Mouse (Mus musculus) liver, adult (tissue): ENCODE results near the gene Nucb2.

Experiments used
- GATA4 ChIP-seq: IDR thresholded peaks from 2 replicates; pipeline ENCODE4 v1.6.1; 2014; ENCODE audit warnings: mild to moderate bottlenecking, low read length; ENCODE audit not compliant: insufficient replicate concordance

Gene Nucb2

DNA sequence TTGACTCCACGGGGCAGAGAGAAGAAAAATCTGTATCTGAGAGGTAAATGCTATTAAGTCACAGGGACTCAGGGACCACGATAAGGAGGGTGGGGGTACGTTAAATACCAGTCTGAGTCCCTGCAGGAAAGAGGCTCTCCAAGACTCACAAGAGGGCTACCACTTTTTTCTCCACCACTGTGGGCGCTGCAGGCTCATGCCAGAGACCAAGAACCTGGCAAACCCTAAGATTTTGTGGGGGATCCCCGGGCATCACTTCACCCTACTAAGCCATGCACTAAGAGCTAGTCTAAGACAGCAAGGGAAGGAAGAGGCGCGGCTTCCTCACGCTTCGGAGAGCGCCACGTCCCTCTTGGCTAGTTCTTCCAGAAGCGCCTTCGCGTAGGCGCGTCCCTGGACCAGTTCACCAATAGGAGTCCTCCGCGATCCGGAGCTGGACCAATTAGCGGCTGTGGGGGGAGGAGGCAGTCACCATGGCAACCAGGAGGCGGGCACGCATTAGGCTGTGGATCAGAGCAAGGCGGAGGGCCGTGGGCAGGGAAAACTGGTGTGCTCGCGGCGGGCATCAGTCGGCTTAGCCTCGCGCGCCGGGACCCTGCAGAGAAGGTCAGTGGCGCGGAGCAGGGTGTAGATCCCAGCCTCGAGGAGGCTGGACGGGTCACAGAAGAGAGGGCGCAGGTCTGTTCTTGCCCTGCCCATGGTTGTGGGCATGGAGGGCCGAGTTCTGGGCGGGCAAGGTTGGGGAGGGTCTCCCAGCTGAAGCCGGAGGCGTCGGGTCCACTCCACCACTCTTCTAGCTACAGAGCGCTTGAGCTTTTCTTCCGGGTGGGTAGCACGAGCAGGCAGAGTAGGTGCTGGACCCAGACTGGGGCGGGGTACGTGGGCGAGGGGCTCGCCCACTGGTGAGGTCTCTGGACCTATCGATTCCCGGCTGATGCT, at the start of gene Nucb2:
Gene Nucb2 (plus strand): TSS at position 491 of the 939 bp plus-strand sequence.
- TF ChIP-seq GATA4, result peak; percentile 18; the same call in 1 of the 2 replicates

DNA sequence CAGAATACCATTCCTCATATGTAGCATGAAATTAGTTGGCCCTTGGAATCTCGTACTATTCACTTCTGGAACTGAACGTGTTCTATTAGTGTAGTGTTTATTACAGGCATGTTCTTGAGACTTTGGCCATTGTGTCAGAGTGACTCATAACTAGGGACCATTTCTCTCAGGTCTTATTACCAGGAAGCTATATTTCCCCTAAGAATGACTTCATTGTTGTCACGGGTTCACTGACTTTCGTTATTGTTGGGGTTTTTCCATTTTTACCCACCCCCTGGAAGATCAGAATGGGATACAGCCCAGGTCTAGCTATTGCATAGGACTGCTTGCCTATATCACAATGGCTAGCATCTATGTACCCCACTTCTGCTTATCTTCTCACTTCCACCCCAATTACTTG, 47.2 kb upstream of the Nucb2 start:
- no peak for TF ChIP-seq GATA4

DNA sequence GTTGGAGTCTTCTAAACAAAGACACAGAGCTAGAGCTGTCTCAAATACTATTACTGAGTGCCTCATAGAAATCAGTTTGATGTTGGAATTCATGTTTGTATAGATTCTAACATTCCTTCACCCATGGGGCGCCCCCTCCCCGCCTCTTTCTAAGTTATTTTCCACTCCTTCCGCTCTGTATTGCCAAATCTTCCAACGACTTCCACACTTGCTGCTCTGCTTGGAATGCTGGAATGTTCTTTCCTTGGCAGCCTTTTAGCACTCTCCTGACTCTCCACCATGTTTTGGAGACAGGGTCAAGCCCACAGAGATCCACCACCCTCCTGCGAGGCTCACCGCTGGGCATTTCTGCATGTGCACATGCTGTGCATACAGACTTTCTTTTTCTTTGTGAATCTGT, 46.8 kb upstream of the Nucb2 start:
- no peak for TF ChIP-seq GATA4

DNA sequence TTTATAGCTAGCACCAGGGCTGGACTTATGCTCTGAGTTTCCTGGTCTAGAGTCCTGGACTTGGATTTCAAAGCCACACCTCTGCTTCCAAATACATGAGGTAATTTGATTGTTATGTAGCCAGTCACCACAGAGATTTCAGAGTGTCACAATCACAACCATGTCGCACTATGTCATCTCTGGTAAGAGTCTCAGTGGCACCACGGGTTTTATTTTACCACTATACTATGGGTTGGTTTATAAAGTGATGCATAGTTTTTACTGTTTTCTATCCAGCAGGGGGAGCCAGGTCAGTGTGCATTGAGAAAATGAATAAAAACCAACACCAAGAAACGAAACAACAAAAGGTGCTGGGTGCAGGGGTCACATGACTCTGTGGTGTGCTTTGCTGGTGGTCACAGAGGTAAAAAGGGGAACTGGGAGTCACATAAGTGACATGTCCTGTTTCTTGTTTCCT, 45.2 kb upstream of the Nucb2 start:
- no peak for TF ChIP-seq GATA4

DNA sequence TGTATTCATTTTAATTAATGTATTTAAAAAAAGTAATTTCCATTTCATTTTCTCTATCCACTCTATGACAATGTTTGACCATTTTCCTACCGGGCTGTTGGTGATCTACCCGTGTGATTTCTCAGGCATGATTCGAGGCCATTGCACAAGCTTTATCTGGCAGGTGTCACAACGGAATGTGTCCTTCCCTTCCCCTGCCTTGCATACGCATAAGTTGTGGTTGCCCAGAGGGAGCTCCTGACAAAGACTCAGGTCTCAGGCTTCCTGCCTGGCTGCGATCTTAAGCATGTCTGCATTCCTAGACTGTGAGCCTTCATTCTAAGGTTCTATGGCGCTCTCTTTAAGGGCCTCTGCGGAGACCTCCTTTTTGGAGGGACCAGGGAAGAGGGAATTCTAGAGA, 42.1 kb upstream of the Nucb2 start:
- no peak for TF ChIP-seq GATA4

DNA sequence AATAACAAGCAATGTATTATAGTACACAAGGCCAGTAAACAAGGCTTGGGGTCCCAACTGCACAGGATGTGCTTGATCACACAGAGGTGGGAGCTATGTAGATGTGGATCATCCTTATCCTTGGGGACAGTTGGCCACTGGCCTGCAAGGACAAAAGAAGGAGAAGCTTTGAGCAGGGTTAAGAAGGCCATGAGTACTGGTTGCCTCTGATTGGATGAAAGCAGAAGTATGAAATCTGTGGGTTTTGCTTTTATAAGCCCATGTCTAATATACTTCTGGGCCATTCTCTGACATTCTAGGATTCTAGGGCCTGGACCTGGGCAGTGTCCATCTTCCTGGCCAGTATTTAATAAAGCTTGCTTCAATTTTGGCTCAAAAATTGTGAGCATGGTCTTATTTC, 28.3 kb upstream of the Nucb2 start:
- TF ChIP-seq GATA4, result no peak

DNA sequence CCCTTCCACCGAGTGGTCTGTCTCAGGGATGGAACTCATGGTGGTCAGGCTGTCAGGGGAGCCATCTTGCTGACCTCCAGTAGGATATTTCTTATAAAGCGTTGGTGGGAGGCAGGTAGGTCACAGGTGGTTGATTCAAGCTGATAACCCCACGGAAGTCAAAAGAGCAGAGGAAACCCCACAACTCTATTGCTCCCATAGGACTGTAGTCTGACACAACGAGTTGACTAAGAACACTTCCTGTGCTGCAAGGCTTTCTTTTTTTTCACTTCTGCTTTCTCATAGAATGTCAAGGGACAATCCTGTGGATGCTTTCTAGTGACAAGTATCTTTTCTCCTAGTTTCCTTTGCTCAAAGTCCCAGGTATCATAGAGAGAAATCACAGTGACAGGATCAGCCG, 27.9 kb upstream of the Nucb2 start:
- TF ChIP-seq GATA4, result no peak

DNA sequence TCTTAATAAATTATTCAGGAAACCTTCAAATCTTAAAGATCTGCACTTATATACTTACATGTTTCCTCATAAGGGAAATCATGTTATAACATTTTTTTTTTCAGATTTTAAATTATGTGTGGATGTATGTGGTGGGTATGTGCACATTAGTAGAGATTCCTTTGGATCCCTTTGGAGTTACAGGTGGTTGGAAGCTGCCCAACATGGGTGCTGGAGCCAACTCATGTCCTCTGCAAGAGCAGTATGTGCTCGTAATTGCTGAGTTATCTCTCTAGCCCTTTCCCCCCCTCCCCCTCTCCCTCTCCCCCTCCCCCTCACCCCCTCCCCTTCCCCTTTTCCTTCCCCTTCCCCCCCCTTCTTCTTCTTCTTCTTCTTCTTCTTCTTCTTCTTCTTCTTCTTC, 21.1 kb upstream of the Nucb2 start:
- no peak for TF ChIP-seq GATA4

DNA sequence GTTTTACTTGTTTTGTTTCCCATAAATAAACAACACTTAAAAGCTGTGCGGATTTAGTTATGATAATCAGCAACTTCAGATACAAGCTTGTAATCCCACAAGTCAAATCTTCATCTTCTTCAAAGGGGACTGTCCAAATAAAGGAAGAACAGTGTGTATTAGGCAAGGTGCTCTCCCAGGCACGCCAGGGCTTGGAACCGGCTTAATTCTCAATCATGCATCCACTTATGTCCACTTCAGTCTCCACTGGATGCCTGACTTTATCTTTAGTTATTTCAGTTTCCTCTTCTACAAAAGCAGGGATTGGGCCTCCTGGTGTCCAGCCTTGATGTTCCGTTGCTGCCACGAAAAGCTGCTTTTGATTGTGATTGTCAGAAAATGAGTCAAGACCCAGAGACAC, 20.4 kb upstream of the Nucb2 start:
- TF ChIP-seq GATA4, result no peak

DNA sequence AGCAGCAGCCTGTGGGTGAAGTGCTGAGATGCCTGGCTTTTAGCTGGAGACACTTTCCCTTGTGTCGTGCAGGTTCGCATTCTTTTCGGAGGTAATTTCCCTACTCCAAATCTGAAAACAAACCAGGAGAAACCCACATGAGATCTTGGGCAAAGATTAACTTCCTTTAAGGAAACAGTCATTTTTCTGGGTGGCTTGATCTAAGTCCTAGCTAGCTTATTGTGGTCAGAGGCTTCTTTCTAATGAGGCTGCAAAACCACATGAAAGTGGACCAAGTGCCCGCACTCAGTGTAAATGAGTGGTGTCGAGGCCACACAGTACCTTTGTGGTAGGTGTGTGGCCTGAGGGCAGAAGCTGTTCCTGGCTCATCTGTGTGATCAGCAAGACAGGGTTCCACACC, 20.0 kb upstream of the Nucb2 start:
- no peak for TF ChIP-seq GATA4

DNA sequence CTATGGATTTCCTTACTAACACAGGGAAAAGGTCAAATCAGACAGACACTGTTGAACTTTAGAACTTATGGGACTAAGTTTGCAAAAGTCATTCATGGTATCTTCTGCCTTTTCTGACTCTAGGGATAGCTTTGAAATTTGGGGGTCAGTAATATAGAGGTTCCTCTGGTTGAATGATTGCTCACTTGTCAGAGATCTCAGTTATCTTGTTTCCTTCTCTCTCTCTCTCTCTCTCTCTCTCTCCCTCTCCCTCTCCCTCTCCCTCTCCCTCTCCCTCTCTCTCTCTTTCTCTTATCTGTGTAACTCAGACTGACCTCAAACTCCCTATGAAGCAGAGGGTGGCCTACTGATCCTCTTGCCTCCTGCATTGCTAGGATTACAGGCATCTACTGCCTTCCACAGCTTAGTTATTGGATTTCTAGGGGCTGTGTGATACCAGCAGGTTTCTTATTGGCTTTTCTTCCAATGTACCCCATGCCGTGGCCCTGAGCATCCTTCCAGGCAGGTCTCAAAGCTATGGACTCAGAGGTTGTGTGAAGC, 19.0 kb upstream of the Nucb2 start:
- no peak for TF ChIP-seq GATA4

DNA sequence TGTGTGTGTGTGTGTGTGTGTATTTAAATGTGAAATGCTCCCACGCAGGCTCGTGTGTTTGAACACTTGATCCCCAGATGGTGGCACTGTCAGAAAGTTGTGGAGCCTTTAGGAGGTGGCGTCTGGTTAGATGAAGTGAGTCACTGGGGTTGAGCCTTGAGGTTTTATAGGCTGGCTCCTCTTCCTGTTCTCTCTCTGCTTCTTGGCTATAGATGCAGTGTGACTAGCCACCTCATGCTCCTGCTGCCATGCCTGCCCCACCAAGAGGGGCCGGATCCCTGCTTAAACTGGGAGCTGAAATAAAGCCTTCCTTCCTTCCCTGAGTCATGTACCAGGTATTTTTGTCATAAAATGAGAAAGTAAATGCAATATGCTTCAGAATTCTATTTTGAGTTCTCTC, 13.1 kb upstream of the Nucb2 start:
- TF ChIP-seq GATA4, result no peak

DNA sequence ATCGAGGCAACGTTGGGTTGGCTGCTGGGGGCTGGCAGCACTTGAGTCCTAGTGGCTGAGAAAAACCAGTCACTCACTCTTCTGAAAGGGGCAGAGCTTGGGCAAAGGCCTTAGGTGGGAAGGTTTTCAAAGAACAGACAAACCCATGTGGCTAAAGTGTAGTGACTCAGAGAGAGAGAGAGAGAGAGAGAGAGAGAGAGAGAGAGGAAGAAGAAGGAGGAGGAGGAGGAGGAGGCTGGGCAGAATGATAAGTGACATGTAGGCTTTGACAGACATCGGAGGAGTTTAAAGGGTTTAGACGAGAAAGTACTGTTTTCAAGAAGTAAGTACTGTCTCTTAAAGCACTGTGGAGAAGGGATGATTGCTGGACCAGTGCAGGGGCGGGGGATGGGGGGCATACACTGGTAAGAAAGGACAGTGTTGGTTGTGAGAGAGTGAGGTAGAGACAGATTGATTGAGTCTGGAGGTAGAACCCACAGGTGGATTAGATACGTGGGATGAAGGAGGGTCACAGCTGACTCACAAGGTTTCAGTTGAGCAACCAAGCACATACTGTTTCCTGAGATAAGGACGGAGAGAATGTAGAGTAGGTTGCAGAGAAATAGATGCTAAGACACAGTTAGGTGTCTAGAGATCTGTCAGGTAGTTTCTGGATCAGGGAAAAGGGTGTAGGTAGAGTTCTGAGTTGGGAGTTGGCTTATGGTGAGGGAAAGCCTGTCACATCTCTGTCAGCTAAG, 10.7 kb upstream of the Nucb2 start:
- no peak for TF ChIP-seq GATA4

DNA sequence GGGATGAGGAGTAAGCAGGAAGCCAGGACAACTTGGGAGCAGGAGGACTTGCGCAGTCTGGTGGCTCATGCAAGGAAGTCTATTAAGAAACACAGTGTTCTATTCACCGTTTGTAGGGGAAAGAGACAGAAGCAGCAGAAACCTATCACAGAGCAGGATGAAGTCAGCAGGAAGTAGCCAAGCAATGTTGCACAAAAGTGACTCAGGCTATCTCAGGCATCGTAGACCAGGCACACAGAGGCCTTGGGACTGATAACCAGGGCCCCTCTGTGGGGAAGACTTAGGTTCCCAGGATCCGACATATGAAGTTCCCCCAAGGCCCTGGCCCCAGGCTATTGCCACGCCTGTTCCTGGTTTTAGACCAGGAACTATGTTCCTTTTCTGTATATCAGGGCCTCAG, 9.6 kb upstream of the Nucb2 start:
- TF ChIP-seq GATA4, result no peak

DNA sequence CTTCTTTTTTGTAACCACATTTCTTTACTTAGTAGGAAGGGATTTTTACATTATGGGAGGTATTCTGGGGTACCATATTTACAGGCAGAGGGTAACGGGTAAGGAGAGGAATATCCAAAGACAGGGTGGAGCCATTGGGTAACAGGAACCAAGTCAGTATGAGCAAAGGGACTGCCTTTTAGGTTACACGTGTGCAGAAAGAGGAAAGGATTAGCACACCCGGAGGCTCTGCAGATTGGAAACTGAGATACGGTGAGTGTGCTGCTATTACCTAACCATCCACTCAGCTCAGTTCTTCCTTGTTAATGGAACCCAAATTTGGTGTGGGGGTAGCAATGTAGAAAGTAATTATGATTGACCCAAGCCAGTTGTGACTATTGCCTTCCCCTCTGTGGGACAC, 7.4 kb upstream of the Nucb2 start:
- no peak for TF ChIP-seq GATA4

DNA sequence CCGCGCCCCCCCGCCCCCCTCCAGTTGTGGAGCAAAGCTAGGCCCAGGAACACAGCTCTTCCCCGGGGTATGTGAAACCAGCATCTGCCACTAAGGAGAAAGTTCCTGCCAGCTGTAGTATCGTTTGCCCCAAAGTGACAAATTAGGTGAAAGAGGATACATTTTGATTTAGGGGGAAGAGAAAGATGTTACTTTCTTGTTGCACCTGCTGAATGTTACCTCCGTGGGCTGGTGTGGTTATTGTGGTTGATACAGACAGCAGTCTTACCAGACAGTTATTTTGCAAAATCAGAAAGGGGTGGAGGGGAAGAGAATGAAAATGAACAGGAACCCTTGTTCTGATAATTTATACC, 625 bp downstream of the Nucb2 start:
- no peak for TF ChIP-seq GATA4

DNA sequence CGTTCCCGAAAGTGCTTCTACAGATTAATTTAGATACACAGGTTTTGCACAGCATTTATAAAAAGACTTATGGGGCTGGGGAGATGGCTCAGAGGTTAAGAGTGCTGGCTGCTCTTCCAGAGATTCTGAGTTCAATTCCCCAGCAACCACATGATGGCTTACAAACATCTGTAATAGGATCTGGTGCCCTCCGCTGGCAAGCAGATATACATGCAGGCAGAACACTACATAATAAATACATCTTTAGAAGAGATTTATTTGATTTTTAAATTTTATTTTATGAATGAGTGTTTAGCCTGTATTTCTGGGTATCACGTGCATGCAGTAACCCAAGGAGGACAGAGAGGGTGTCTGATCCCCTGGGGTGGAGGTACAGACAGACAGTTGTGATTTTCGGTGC, 9.9 kb downstream of the Nucb2 start:
- TF ChIP-seq GATA4, result no peak

DNA sequence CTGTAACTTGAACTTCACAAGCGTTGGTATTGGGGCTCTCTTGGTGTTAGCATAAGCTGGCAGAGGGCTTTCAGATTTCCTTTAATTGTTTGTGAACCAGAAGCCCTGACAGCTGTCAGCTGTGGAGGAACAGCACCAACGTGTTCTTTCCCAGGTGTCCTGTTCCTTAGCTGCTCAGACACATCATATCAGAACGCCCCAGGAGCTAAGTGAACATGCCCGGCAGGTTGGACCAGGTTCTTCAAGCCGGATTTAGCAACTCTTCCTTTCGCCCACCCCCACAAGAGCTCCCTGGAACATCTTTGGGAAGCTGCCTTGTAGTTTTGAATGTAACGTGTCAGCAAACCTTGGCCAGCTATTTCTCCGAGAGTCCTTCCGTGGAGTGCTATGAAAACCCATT, 10.4 kb downstream of the Nucb2 start:
- TF ChIP-seq GATA4, result no peak
